Mouse (Mus musculus) ES-E14 (cell line): ENCODE measurements around the gene Fkbpl.

ENCODE experiments used
- CHD2 ChIP-seq: IDR thresholded peaks from 2 replicates; pipeline ENCODE4 v1.6.1; 2014; ENCODE audit warnings: mild to moderate bottlenecking, low read depth, low read length, inconsistent platforms
- MAFK ChIP-seq: IDR thresholded peaks from 2 replicates; pipeline ENCODE4 v1.6.1; 2014; ENCODE audit warnings: mild to moderate bottlenecking, low read depth, low read length, inconsistent platforms; ENCODE audit not compliant: insufficient read depth
- ZNF384 ChIP-seq: IDR thresholded peaks from 2 replicates; pipeline ENCODE4 v1.6.1; 2012; ENCODE audit warnings: low read depth, low read length, inconsistent platforms

- TF ChIP-seq ZNF384 = no peak
- no peak for TF ChIP-seq MAFK
- TF ChIP-seq CHD2 = no peak
These were observed 17.8 kb upstream of the Fkbpl start for GRCm38 (mm10) chr17:34626773-34627092.
